In the genomic region with DNA sequence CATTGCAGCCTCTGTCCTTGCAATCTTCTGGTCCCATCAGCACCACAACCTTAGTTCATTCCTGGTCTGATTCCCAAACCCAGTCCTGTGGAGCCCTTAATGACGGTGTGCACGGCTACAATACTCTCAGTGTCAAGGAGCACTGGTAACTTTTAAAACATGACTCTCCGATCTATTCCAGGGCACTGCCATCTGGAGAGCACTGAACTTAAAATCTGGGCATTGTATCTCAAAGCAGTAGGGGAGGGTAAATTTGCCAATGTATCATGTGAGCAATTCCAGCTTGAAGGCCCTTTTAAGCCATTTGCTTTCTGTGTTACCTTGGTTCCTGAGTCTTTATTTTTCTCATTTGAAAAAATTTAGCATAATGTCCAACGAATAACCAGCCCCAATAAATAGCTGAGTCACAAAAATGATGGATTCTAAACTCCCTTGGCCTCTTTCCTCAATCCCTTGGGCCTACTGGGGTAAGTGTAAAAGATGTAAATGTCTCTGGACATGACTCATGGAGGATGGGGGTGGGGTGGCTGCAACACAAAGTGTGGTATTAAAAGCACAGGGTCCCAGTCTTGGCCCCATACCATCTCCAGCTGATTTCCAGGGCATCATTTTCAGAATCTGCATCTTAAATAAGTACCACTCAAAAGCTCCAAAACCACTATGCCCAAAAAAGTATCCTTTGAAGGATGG, we compare ENCODE assay signal across 10 mouse cellular contexts.
DNase-seq lines count a peak whose midpoint lies in the region; ATAC-seq lines count a peak whose summit lies in the region.
"Had no signal": no experiment of that assay in that cellular context is flagged by ENCODE, and none has a peak within 500 bp of the region (broad histone marks: within the 10 kb centered on the region; RNA-seq: fewer than 3 reads in every experiment).

No protein-coding gene starts in this region.

- no peak overlapping the region for H3K4me3 ChIP-seq in kidney, embryonic 15.5 days (replicated peaks)

- no peak overlapping the region for H3K9ac ChIP-seq in kidney, embryonic 15.5 days

- no peaks in the 10 kb centered on the region for H3K27me3 ChIP-seq in kidney, embryonic 15.5 days

- no peak for ATAC-seq in kidney, embryonic 15.5 days (replicated peaks; ENCODE audit: low FRiP score)
- no peak for ATAC-seq in granulocyte monocyte progenitor cell, adult 5-6 weeks (replicated peaks; ENCODE audit: poor library complexity, severe bottlenecking)
- ATAC-seq: intestine, embryonic 16.5 days had no signal

- WGBS in kidney, embryonic 15.5 days: 73% methylated on average over 4 of the region's 4 CpGs

- DNase-seq in cerebellum, adult 9-11 months: peak; percentile 58
- DNase-seq in cerebellum, adult 8-10 months: no peak
- no peak for DNase-seq in kidney, postnatal 10 days
- DNase-seq in 3T3-L1 (ENCODE audit: low read depth, low spot score): peak; percentile 80
- DNase-seq in brain, adult 2 months (ENCODE audit: low read depth, low spot score): peak; percentile 88
- DNase-seq in frontal cortex, postnatal 36 days (ENCODE audit: low spot score in 2 of 2): no peak
- DNase-seq: thymus, postnatal 25 days had no signal

- peak overlapping the region; percentile 51 for H3K27ac ChIP-seq in kidney, embryonic 15.5 days

- H3K4me2 ChIP-seq in kidney, embryonic 15.5 days: no peak overlapping the region

- no peaks in the 10 kb centered on the region for H3K9me3 ChIP-seq in kidney, embryonic 15.5 days (replicated peaks)

- 0 out of 2 replicates have a peak, but pooled peaks cover under 1% of the 10 kb centered on the region for H3K36me3 ChIP-seq in kidney, embryonic 15.5 days

- peaks cover 14% of the 10 kb centered on the region for H3K4me1 ChIP-seq in kidney, embryonic 15.5 days

Comparison
In these comparisons a context has a peak if more than half of its experiments do, and no peak if none do; other contexts are left out.
1. DNase-seq: peak in cerebellum, adult 9-11 months (single experiment), 3T3-L1 (single experiment) and brain, adult 2 months (single experiment); none in cerebellum, adult 8-10 months (single experiment), kidney, postnatal 10 days (single experiment) and frontal cortex, postnatal 36 days (0 of 2).